Mouse (Mus musculus): ENCODE results near the gene Tns2. TPM values are rescaled to one million over a fixed set of nuclear protein-coding genes. Genes with fewer than 3 reads are reported as not detected.
"Not testable (repeated sequence)": the region's sequence is repeated elsewhere in the genome, so short reads cannot be mapped to it uniquely, and the experiment has no call there.

Gene Tns2
- total RNA-seq (2021), result 10 to 100 TPM; 29.8 to 45.6 TPM
- long read RNA-seq, experiment 1, full-length matches to known transcripts, result 2 of 8 reads
- long read RNA-seq, experiment 1, partial matches to known transcripts, result 5 of 8 reads
- long read RNA-seq, experiment 1, other reads (novel, unspliced or antisense), result 1 of 8 reads
- long read RNA-seq, experiment 2, full-length matches to known transcripts, result 13 of 24 reads
- long read RNA-seq, experiment 2, partial matches to known transcripts, result 11 of 24 reads
- long read RNA-seq, experiment 2, other reads (novel, unspliced or antisense), result 0 of 24 reads

GRCm38 (mm10) chr15:102100161-102100981, at the start of gene Tns2:
TSS of gene Tns2 (plus strand) at chr15:102100413.
- intact Hi-C loops (cut with DNase I; ENCODE audit: low total_unique reads), result no loop called here

GRCm38 (mm10) chr15:102051920-102052683, 48.1 kb upstream of the Tns2 start:
- peak; percentile 35 for DNase-seq
- intact Hi-C loops (cut with DNase I; ENCODE audit: low total_unique reads), result no loop called here

More at GRCm38 (mm10) chr15:102100161-102100981, at the start of gene Tns2:
- DNase-seq, result peak; percentile 90

- intact Hi-C loops (cut with DNase I; ENCODE audit: low total_unique reads), result no loop called here
- no peak for DNase-seq
Measured at GRCm38 (mm10) chr15:102056495-102057174, 43.6 kb upstream of the Tns2 start.

- intact Hi-C loops (cut with DNase I; ENCODE audit: low total_unique reads), result loop anchor here (2.0 to 10.0 kb wide), 4 partner anchors 75 to 731 kb away; partner anchors contain the start of gene Krt84
- DNase-seq, result peak; percentile 94
Measured at GRCm38 (mm10) chr15:102065661-102066325, 34.4 kb upstream of the Tns2 start.

GRCm38 (mm10) chr15:102070476-102071467, 29.4 kb upstream of the Tns2 start:
- no peak for DNase-seq
- intact Hi-C loops (cut with DNase I; ENCODE audit: low total_unique reads), result no loop called here

GRCm38 (mm10) chr15:102072963-102073558, 27.2 kb upstream of the Tns2 start:
- no peak for DNase-seq
- intact Hi-C loops (cut with DNase I; ENCODE audit: low total_unique reads), result no loop called here

GRCm38 (mm10) chr15:102073559-102074069, 26.6 kb upstream of the Tns2 start, which contains the start of gene Eif4b:
TSS of gene Eif4b (plus strand) at chr15:102073773.
- intact Hi-C loops (cut with DNase I; ENCODE audit: low total_unique reads), result no loop called here
- peak; percentile 100 for DNase-seq

GRCm38 (mm10) chr15:102074070-102074731, 26.0 kb upstream of the Tns2 start:
- peak; percentile 70 for DNase-seq
- intact Hi-C loops (cut with DNase I; ENCODE audit: low total_unique reads), result no loop called here

- intact Hi-C loops (cut with DNase I; ENCODE audit: low total_unique reads), result no loop called here
- DNase-seq, result no peak
Measured at GRCm38 (mm10) chr15:102074876-102075585, 25.2 kb upstream of the Tns2 start.

GRCm38 (mm10) chr15:102077111-102077677, 23.0 kb upstream of the Tns2 start:
- intact Hi-C loops (cut with DNase I; ENCODE audit: low total_unique reads), result no loop called here
- DNase-seq, result no peak

- intact Hi-C loops (cut with DNase I; ENCODE audit: low total_unique reads), result no loop called here
Measured at GRCm38 (mm10) chr15:102079221-102079620, 21.0 kb upstream of the Tns2 start.

GRCm38 (mm10) chr15:102079924-102080323, 20.3 kb upstream of the Tns2 start:
- intact Hi-C loops (cut with DNase I; ENCODE audit: low total_unique reads); DNase-seq: not testable (repeated sequence)

More at GRCm38 (mm10) chr15:102079221-102079620, 21.0 kb upstream of the Tns2 start:
- DNase-seq, result no peak

- intact Hi-C loops (cut with DNase I; ENCODE audit: low total_unique reads), result no loop called here
- DNase-seq, result no peak
Measured at GRCm38 (mm10) chr15:102080429-102080828, 19.8 kb upstream of the Tns2 start.

- DNase-seq, result no peak
- intact Hi-C loops (cut with DNase I; ENCODE audit: low total_unique reads), result no loop called here
Measured at GRCm38 (mm10) chr15:102082148-102082547, 18.1 kb upstream of the Tns2 start.

- intact Hi-C loops (cut with DNase I; ENCODE audit: low total_unique reads), result no loop called here
- DNase-seq, result no peak
Measured at GRCm38 (mm10) chr15:102083028-102083427, 17.2 kb upstream of the Tns2 start.
